Mouse (Mus musculus) hindbrain, embryonic 10.5 days (tissue): ENCODE results near the gene Ttc13. TPM values are rescaled to one million over a fixed set of nuclear protein-coding genes. Genes with fewer than 3 reads are reported as not detected.

Experiments used
- DNase-seq: peaks from one replicate; pipeline ENCODE4 v3.0.0-alpha.2; 2017; ENCODE audit warnings: low spot score
- H3K27ac ChIP-seq: fragments of 300-500 bp; sonication (generic); 2 replicates; pipeline ENCODE4 v1.5.1; 2016; ENCODE audit warnings: mild to moderate bottlenecking, moderate library complexity
- H3K27me3 ChIP-seq: fragments of 300-500 bp; sonication (generic); 2 replicates; pipeline ENCODE4 v1.6.1; 2016; ENCODE audit warnings: mild to moderate bottlenecking; ENCODE audit not compliant: poor library complexity, insufficient read depth, severe bottlenecking
- H3K36me3 ChIP-seq: fragments of 300-500 bp; sonication (generic); 2 replicates; pipeline ENCODE4 v1.6.1; 2016; ENCODE audit warnings: mild to moderate bottlenecking, moderate library complexity
- H3K4me1 ChIP-seq: fragments of 300-500 bp; sonication (generic); replicated peaks from 2 replicates; pipeline ENCODE4 v1.6.1; 2016; ENCODE audit warnings: mild to moderate bottlenecking
- H3K4me3 ChIP-seq: fragments of 300-500 bp; sonication (generic); 2 replicates; pipeline ENCODE4 v1.5.1; 2016; ENCODE audit warnings: mild to moderate bottlenecking, moderate library complexity
- H3K9me3 ChIP-seq: fragments of 300-500 bp; sonication (generic); 2 replicates; pipeline ENCODE4 v1.6.1; 2016; ENCODE audit warnings: mild to moderate bottlenecking, moderate library complexity
- WGBS: fragments of 180-500 bp; shearing (Covaris S2); methylation state at CpG from one replicate; pipeline ENCODE4 v1.1.7; 2016; 5-methylcytosine and 5-hydroxymethylcytosine counted together
- polyA plus RNA-seq: library from polyadenylated mRNA; unstranded; fragments of >200 nt; fragmentation: Nextera tagmentation; extraction: Ambion mirVana; gene quantifications from 2 replicates; pipeline ENCODE4 v1.2.1, GENCODE M21; 2016

Gene Ttc13
- 49.2 and 49.7 TPM in 2 replicates for polyA plus RNA-seq

DNA sequence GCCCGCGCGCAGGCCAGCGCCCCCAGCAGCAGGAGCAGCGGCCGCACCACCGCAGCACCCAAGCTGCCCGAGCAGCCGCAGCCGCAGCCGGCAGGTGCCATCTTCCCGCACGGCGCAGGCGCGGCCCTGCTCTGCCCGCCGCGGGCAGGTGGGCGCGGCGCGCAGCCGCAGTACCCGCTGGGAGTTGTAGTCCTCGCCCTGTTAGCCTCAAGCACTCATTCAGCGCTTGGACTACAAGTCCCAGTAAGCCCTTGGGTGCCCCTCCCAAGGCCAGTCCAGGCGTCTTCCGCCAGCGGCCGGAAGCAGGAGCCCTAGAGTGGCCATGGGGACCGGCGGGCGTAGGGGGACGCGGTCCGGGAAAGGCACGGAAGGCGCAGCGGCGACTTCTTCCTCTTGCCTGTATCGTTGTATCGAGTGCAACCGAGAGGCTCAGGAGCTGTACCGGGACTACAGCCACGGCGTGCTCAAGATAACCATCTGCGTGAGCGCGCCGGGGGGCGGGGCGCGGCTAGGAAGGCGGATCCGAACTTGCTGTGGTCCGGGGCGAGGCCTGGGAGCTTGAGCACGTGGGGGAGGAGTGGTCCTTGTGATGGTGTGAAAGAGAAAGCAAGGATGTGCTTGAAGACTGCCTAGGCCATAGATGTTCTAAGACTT, at the start of gene Ttc13, which contains the start of gene Arv1:
Ttc13 (minus strand) TSS at position 122 of the 654 bp plus-strand sequence.
Arv1 (plus strand) TSS at position 278 of the 654 bp plus-strand sequence.
- no peaks in the 10 kb centered on the region for H3K27me3 ChIP-seq
- WGBS = under 1% methylated on average over 59 of the region's 59 CpGs
- H3K27ac ChIP-seq = peak within 1 kb of the TSS; percentile 92

GRCm38 (mm10) chr8:124763061-124763460, 41.3 kb upstream of the Ttc13 start:
- 77% methylated on average over 7 of the region's 7 CpGs for WGBS
- Histone ChIP-seq H3K27ac (no peak overlapping the region), H3K4me3 (no peak overlapping the region)

More for the DNA sequence above, at the start of gene Ttc13, which contains the start of gene Arv1:
- Histone ChIP-seq H3K9me3 (no peaks in the 10 kb centered on the region), H3K4me1 (peaks cover 29% of the 10 kb centered on the region), H3K36me3 (peaks cover 20% of the 10 kb centered on the region), H3K4me3 (peak within 1 kb of the TSS; percentile 99)
- DNase-seq = peak; percentile 96

GRCm38 (mm10) chr8:124758544-124758943, 36.8 kb upstream of the Ttc13 start:
- Histone ChIP-seq H3K9me3 (no peaks in the 10 kb centered on the region), H3K36me3 (no peaks in the 10 kb centered on the region), H3K4me3 (no peak overlapping the region), H3K4me1 (peaks cover 16% of the 10 kb centered on the region), H3K27ac (no peak overlapping the region), H3K27me3 (peaks cover 22% of the 10 kb centered on the region)
- no peak for DNase-seq
- WGBS = 46% methylated on average over 3 of the region's 3 CpGs

More at GRCm38 (mm10) chr8:124763061-124763460, 41.3 kb upstream of the Ttc13 start:
- DNase-seq = no peak
- no peaks in the 10 kb centered on the region for H3K4me1 ChIP-seq
- no peaks in the 10 kb centered on the region for H3K9me3 ChIP-seq
- no peaks in the 10 kb centered on the region for H3K36me3 ChIP-seq
- H3K27me3 ChIP-seq = no peaks in the 10 kb centered on the region

GRCm38 (mm10) chr8:124756601-124757000, 34.8 kb upstream of the Ttc13 start:
- peaks cover 41% of the 10 kb centered on the region for H3K27me3 ChIP-seq
- H3K9me3 ChIP-seq = no peaks in the 10 kb centered on the region
- peaks cover 23% of the 10 kb centered on the region for H3K4me1 ChIP-seq
- no peak overlapping the region for H3K27ac ChIP-seq
- WGBS = 63% methylated on average over 5 of the region's 5 CpGs
- DNase-seq = no peak
- H3K36me3 ChIP-seq = no peaks in the 10 kb centered on the region
- H3K4me3 ChIP-seq = no peak overlapping the region

GRCm38 (mm10) chr8:124756153-124756552, 34.4 kb upstream of the Ttc13 start:
- Histone ChIP-seq H3K27me3 (peaks cover 46% of the 10 kb centered on the region), H3K4me1 (peaks cover 27% of the 10 kb centered on the region), H3K36me3 (no peaks in the 10 kb centered on the region), H3K27ac (no peak overlapping the region), H3K4me3 (no peak overlapping the region), H3K9me3 (no peaks in the 10 kb centered on the region)
- no peak for DNase-seq
- 70% methylated on average over 2 of the region's 2 CpGs for WGBS

GRCm38 (mm10) chr8:124755481-124755880, 33.7 kb upstream of the Ttc13 start:
- Histone ChIP-seq H3K4me3 (no peak overlapping the region), H3K4me1 (peaks cover 34% of the 10 kb centered on the region), H3K27ac (no peak overlapping the region), H3K9me3 (no peaks in the 10 kb centered on the region), H3K36me3 (no peaks in the 10 kb centered on the region), H3K27me3 (peaks cover 52% of the 10 kb centered on the region)
- WGBS = 85% methylated on average over 8 of the region's 8 CpGs
- no peak for DNase-seq

DNA sequence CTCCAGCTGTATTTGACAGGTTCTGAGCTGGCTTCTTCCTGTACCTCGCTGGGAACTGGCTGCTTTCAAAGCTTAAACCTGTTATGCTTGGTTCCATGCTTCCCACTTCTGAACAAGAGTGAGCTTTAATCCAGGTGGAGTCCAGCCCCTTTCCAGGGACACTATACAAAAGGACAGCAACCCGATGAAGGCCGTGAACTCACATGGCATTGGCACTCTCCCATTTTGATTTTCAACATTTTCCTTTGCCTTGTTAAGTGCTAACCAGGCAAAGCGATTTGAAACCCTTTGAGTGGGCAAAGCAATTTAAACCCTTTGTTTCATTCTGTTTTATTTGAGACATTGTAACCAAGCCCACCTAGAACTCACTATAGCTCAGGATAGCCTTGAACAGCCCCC, 33.0 kb upstream of the Ttc13 start:
- 44% methylated on average over 4 of the region's 4 CpGs for WGBS
- Histone ChIP-seq H3K4me1 (peaks cover 39% of the 10 kb centered on the region), H3K27ac (no peak overlapping the region), H3K36me3 (no peaks in the 10 kb centered on the region), H3K4me3 (no peak overlapping the region), H3K9me3 (no peaks in the 10 kb centered on the region), H3K27me3 (peaks cover 59% of the 10 kb centered on the region)
- DNase-seq = no peak

GRCm38 (mm10) chr8:124754101-124754791, 32.5 kb upstream of the Ttc13 start:
- peaks cover 65% of the 10 kb centered on the region for H3K27me3 ChIP-seq

GRCm38 (mm10) chr8:124752325-124752862, 30.6 kb upstream of the Ttc13 start:
- Histone ChIP-seq H3K9me3 (no peaks in the 10 kb centered on the region), H3K27ac (no peak overlapping the region), H3K36me3 (no peaks in the 10 kb centered on the region), H3K4me1 (peaks cover 36% of the 10 kb centered on the region), H3K4me3 (peak overlapping the region; percentile 64), H3K27me3 (peaks cover 71% of the 10 kb centered on the region)
- 30% methylated on average over 21 of the region's 21 CpGs for WGBS
- no peak for DNase-seq

More at GRCm38 (mm10) chr8:124754101-124754791, 32.5 kb upstream of the Ttc13 start:
- no peaks in the 10 kb centered on the region for H3K9me3 ChIP-seq
- peak; percentile 30 for DNase-seq
- 23% methylated on average over 11 of the region's 11 CpGs for WGBS
- no peaks in the 10 kb centered on the region for H3K36me3 ChIP-seq
- no peak overlapping the region; the same call in 1 of the 2 replicates for H3K27ac ChIP-seq
- peaks cover 39% of the 10 kb centered on the region for H3K4me1 ChIP-seq
- no peak overlapping the region for H3K4me3 ChIP-seq

- Histone ChIP-seq H3K4me1 (peaks cover 32% of the 10 kb centered on the region), H3K36me3 (no peaks in the 10 kb centered on the region), H3K4me3 (peak within 1 kb of the TSS; percentile 64), H3K27ac (peak within 1 kb of the TSS; percentile 77), H3K27me3 (peaks cover 71% of the 10 kb centered on the region), H3K9me3 (no peaks in the 10 kb centered on the region)
- DNase-seq = peak; percentile 65
- under 1% methylated on average over 41 of the region's 41 CpGs for WGBS
These were observed 30.0 kb upstream of the Ttc13 start, which contains the start of gene Fam89a for GRCm38 (mm10) chr8:124751709-124752173. TSS of gene Fam89a (minus strand) at chr8:124751832.

DNA sequence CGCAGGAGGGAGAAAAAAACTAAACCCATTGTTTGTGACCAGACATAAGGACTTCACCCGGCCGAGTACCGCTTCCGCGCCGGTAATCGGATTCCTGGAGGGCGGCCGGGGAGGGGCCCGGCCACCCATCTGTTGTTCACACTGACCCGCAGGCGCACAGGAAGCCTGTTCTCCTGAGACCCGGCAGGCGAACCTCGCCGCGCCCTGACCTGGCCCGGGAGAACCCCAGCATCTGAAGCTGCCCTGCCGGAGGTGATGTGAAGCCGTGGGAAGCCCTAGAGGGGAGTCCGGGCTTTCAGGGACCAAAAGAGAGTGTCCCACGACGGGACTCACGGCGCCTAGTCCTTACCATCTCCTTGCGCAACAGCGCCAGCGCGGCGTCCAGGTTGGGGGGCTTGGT, 29.4 kb upstream of the Ttc13 start:
- peaks cover 70% of the 10 kb centered on the region for H3K27me3 ChIP-seq
- no peaks in the 10 kb centered on the region for H3K36me3 ChIP-seq
- H3K27ac ChIP-seq = peak overlapping the region; percentile 77
- H3K4me3 ChIP-seq = peak overlapping the region; percentile 64
- H3K4me1 ChIP-seq = peaks cover 32% of the 10 kb centered on the region
- no peaks in the 10 kb centered on the region for H3K9me3 ChIP-seq
- peak; percentile 41 for DNase-seq
- under 1% methylated on average over 31 of the region's 31 CpGs for WGBS

GRCm38 (mm10) chr8:124746661-124747060, 24.9 kb upstream of the Ttc13 start:
- peaks cover 34% of the 10 kb centered on the region for H3K4me1 ChIP-seq
- H3K27ac ChIP-seq = no peak overlapping the region
- peaks cover 35% of the 10 kb centered on the region for H3K27me3 ChIP-seq
- 77% methylated on average over 13 of the region's 13 CpGs for WGBS
- DNase-seq = no peak
- H3K36me3 ChIP-seq = peaks cover 2% of the 10 kb centered on the region
- H3K4me3 ChIP-seq = no peak overlapping the region
- no peaks in the 10 kb centered on the region for H3K9me3 ChIP-seq

DNA sequence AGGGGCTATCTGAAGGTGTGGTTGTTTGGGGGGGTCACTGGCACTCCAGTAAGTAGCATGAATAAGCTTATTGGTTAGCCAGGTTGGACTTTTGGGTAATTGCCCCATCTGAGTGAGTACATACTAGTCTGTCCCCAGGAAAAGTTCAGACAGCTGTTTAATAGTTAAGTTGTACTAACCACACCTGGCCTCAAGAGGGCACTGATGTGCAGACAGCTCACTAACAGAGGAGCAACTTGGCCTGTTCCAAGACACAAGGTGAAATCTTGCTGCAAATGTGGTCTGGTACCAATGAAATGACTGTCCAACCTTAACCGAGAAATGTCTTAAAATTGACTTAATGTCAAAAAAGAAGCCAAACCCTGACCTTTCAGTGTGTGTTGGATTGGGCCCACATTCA, 17.5 kb upstream of the Ttc13 start:
- peaks cover 16% of the 10 kb centered on the region for H3K4me1 ChIP-seq
- H3K4me3 ChIP-seq = no peak overlapping the region
- WGBS = 96% methylated on average over 1 of the region's 1 CpGs
- no peaks in the 10 kb centered on the region for H3K9me3 ChIP-seq
- peaks cover 66% of the 10 kb centered on the region for H3K36me3 ChIP-seq
- H3K27me3 ChIP-seq = no peaks in the 10 kb centered on the region
- H3K27ac ChIP-seq = no peak overlapping the region
- no peak for DNase-seq
